Mouse (Mus musculus) adrenal gland, adult 2 months (tissue): ENCODE data around the gene 4930435E12Rik. TPM values are rescaled to one million over a fixed set of nuclear protein-coding genes. Genes with fewer than 3 reads are reported as not detected.

Experiments used
- DNase-seq: peaks from one replicate; pipeline ENCODE4 v3.0.0; 2021
- polyA plus RNA-seq: library from polyadenylated mRNA; depleted of rRNA; stranded (reverse); fragments of >200 nt; gene quantifications from 2 replicates; pipeline ENCODE4 v1.2.3, GENCODE M21; 2012; rRNA removed
- total RNA-seq, 2 experiments: library from RNA; stranded (reverse); gene quantifications; 2 replicates each; pipeline ENCODE4 v1.2.3; 2021

Gene 4930435E12Rik
- total and polyA plus RNA-seq, 3 experiments = not detected

DNA sequence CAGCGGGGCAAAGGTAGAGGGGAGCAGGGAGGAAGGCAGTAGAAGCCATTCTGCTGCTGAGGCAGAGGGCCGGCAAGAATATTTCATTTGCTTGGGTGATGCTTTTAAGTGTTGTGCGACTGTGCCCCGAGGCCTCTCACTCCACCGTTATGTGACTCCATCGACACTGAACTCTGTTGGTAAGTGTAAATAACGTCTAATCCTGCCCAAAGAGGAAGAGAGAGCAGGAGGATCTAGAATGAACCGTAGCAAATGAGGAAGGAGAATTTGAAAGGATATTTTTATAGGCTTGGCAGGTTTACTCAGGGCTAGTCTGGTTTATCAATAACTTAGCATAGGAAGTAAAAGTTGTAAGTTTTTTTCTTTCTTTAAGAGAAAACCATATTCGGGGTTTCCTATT is 59.0 kb downstream of the 4930435E12Rik start:
- no peak for DNase-seq

DNA sequence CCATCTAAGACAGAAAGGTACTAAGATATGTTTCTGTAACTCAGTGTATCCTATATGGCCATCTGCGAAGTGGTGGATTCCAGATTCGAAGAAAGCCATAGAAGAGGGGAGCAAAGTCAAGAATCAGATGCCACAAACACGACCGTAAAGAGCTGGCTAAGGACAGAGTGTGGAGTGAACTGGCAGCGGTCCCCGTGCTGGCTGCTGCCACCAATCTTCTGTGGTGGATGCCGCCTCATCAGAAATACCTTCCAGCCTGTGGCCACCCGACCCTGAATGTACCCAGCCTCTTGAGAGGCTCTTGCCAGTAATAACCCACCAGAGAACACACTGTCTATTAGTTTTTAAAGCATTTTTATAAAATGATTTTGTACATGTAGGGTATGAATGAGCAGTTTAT is 60.2 kb downstream of the 4930435E12Rik start:
- no peak for DNase-seq

DNA sequence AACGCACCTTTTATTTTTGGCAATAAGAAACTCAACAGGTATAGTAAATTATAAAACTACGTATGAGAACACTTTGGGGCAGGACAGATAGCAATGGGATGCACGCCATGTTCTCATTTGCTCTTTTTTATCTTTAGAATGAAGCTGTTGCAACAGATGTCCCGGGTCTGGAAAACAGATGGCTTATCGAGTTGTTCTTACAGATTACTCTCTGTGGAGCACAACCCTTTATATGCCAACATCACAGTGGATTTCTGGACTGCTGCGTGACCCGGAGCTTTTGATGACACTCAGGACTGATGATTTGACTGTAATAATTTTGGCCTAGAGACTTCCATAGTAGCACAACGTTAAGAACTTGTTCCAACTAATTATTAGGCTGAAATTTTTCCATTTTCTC is 60.8 kb downstream of the 4930435E12Rik start:
- DNase-seq = no peak

DNA sequence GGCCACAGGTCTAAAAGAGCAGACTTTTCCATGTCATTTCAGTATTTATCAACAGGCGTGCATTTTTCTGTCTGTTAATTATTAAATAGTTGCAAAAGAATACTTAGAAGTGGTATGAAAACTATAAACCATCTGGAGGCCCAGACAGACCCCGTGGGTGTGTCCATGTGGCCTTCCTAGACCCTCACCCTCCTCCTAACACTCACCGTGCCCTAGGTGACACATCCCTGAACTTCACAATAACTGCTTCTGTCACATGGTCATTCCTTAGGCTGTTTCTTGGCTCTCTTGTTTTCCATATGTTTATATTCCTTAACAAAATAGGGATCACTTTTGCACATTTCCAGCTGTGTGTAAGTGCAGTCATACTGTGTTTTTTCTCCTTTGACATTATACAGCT is 61.9 kb downstream of the 4930435E12Rik start:
- DNase-seq = no peak

DNA sequence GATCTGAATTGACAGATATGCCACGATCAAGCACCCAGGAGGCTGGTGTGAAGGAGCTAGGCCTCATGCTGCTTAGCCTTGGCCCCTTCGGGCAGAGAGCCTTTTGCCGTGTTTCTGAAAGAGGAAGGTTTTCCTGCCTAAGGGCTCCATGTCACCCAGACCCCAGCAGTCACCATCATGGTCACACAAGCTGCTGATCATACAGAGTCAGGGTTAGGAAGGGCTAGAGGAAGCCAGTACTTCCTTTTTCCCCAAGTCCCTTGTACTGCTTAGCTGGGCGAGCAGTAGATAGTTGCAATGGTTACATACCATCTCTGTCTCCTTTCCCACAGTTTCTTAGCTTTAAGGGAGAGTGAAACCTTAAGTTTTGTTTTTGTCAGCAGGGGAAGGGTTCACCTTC is 65.0 kb downstream of the 4930435E12Rik start:
- no peak for DNase-seq

DNA sequence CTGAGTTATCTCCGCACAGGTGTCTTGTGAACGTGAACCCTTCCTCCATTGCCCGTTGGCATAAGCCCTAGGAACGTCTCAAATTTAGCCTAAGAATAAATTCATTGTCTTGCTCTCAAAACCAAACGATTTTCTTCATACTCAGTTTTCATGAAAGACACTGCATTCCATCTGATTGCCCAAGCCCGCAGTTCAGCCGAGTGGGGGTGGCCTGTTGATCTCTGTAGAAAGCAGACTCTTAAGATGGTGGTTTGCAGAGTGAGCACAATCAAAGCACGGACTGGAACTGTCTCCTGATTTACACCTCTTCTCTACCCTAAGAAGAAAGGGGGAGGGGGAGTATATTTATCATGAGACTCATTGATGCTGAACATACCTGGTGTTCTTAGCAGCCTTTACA is 66.1 kb downstream of the 4930435E12Rik start:
- no peak for DNase-seq

Other genes with a start within 250 kb of the 4930435E12Rik start
- gene Arhgap31, start 115.5 kb downstream of the 4930435E12Rik start, total RNA-seq = 10 to 100 TPM; 19.1 to 23.8 TPM
- 7.4 and 7.7 TPM in 2 replicates for gene Arhgap31, start 115.5 kb downstream of the 4930435E12Rik start, polyA plus RNA-seq
- 10 to 100 TPM in 1 of 2 experiments, 1 to 10 TPM in 1; 7.6 to 14.3 TPM for gene B4galt4, start 86.5 kb downstream of the 4930435E12Rik start, total RNA-seq
- gene B4galt4, start 86.5 kb downstream of the 4930435E12Rik start, polyA plus RNA-seq = 4.3 and 5.5 TPM in 2 replicates
- gene Upk1b, start 28.4 kb downstream of the 4930435E12Rik start, total RNA-seq = 1 to 10 TPM; 1.8 to 3.6 TPM
- gene Upk1b, start 28.4 kb downstream of the 4930435E12Rik start, polyA plus RNA-seq = 0.84 and 1.3 TPM in 2 replicates
- gene Igsf11, start 63.9 kb upstream of the 4930435E12Rik start, total RNA-seq = 10 to 100 TPM in 1 of 2 experiments, 1 to 10 TPM in 1; 8.4 to 60.6 TPM
- gene Igsf11, start 63.9 kb upstream of the 4930435E12Rik start, polyA plus RNA-seq = 5.2 and 5.9 TPM in 2 replicates